Mouse (Mus musculus): ENCODE data around the gene Meltf.
"Not testable (repeated sequence)": the region's sequence is repeated elsewhere in the genome, so short reads cannot be mapped to it uniquely, and the experiment has no call there.

The Meltf gene

GRCm38 (mm10) chr16:31933751-31934549 lies 55.3 kb downstream of the Meltf start, which contains the start of gene Pigz:
Gene Pigz (plus strand): TSS chr16:31933851.
- no peak for DNase-seq (ENCODE audit: low read depth)

DNA sequence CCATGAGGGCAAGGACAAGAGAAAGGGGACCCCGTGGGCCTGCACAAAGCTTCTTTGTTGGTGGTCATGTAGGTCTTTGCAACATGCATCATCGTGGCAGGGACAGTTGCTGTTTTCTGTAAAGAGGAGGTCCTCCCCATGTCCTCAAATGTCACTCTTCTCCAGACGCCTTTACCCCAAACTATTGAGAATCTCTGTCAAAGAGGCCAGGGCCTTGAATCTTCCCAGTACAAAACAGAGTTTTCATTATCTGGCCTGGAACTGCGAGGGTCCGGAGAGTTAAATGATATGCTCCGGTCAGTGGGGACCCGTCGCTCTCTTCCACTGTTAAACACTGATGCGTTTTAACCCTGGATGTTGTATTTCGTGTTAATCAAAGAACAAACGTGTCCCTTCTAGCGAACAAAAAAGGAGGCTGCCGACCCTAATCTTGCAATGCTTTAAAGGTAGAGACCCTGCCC lies 56.0 kb downstream of the Meltf start:
- no peak for DNase-seq (ENCODE audit: low read depth)

DNA sequence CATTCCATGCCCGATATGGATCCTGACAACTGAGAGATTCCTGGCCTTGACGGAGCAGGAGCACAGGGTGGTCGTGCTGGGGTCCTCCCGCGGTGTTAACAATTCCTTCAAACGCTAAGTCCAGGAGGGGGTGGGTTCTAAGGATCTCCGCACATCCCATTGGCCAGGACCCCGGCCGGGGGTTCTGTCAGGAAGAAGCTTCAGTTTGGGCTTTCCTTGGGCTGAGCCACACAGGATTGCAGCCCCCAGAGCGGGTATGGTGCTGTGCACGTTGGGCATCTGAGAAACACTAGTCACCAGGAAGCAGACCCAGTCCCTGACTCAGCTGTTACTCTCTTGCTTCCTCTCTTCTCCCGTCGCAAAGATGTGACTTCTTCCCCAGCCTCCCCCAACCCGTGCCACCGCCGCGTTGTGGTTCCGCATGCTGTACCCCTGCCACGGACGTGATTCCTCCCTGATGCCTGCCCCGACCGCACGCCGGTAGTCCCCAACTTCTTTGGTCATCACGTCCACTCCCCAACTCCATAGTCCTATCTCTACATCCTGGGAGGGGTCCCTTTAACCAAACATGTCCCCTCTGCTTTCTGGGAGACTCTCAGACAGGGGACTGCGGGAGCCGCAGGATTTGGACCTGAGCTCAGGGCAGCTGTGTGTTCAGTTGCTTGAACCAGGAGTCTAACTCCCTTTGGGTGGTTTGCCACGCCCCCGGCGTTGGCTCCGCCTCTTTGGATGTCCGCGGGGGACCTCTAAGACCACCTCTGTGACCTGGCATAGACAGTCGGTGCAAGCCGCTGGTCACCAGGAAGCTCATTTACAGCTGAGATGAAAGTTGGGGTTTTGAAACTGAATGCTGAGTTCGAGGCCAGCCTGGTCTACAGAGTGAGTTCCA lies 56.7 kb downstream of the Meltf start:
- DNase-seq (ENCODE audit: low read depth), result no peak

GRCm38 (mm10) chr16:31936568-31936967 lies 58.0 kb downstream of the Meltf start:
- no peak for DNase-seq (ENCODE audit: low read depth)

GRCm38 (mm10) chr16:31938856-31939255 lies 60.2 kb downstream of the Meltf start:
- no peak for DNase-seq (ENCODE audit: low read depth)

DNA sequence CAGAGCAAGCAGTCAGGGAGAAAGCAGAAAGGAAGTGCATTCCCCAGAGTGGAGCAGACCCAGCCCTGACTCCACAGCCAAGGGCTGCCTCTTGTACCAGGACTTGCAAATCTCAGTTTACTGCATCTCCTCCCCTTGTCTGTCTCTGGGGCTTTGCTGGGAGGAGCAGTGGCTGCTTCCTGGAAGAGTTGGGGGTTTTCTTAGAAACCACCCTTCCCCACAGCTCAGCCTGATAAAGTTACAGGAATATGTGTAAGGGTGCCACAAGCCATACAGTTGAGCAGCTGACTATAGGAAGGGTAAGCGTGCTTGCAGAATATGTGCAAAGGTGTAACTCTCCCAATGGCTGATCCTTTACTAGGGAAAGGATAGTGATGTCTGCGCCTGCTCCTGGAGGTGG lies 62.0 kb downstream of the Meltf start:
- DNase-seq (ENCODE audit: low read depth), result no peak

GRCm38 (mm10) chr16:31943980-31944379 lies 65.4 kb downstream of the Meltf start:
- peak; percentile 73 for DNase-seq (ENCODE audit: low read depth)

- DNase-seq (ENCODE audit: low read depth), result no peak
These were observed 66.2 kb downstream of the Meltf start for GRCm38 (mm10) chr16:31944698-31945255.

GRCm38 (mm10) chr16:31945372-31945771 lies 66.8 kb downstream of the Meltf start:
- DNase-seq (ENCODE audit: low read depth), result no peak

GRCm38 (mm10) chr16:31945986-31946385 lies 67.4 kb downstream of the Meltf start:
- not testable (repeated sequence) for DNase-seq (ENCODE audit: low read depth)

DNA sequence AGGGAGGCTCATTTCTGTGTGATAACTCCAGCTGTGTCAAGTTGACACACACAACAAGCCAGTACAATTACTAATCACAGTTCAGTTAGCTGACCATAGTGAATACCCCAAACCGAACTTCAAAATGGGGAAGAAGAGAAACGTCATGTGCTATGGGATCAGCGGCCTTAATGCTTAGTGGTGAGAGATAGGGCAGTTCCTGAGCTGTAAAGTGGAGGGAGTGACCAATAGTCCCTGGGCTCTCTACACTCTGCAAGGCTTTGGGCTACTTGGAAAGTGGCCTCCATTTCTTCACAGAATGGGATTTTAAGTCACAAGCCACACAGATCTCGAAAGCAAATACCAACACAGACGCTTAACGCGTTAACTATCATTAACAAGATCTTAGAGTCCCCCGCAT lies 68.7 kb downstream of the Meltf start:
- no peak for DNase-seq (ENCODE audit: low read depth)

GRCm38 (mm10) chr16:31947901-31948316 lies 69.3 kb downstream of the Meltf start:
- no peak for DNase-seq (ENCODE audit: low read depth)

DNA sequence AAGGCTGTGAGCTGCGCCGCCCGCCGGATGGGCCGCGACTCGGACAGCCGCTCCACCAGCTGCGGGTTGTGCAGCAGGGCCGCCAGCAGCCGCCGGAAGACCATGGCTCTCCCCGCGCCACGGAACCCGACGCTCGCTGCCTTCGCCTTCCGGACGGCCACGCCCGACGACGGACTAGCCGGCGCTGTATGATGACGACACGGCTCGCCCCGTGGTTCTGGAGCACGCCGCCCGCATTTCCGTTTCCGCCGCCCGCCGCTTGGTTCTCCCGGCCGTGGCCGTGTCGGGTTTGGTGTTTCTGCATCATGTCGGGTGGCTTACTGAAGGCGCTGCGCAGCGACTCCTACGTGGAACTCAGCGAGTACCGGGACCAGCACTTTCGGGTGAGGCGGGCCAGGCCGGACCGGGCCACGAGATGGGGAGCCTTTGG lies 69.8 kb downstream of the Meltf start, which contains the start of the genes 0610012G03Rik and Ncbp2:
TSS of gene 0610012G03Rik (minus strand) at position 150 of the 430 bp plus-strand sequence.
TSS of gene Ncbp2 (plus strand) at position 169 of the 430 bp plus-strand sequence.
- DNase-seq (ENCODE audit: low read depth), result peak; percentile 87
